Mouse (Mus musculus) bone marrow, adult 2 months (tissue): ENCODE results near the gene Srd5a2.

ENCODE experiments used
- CTCF ChIP-seq: fragments of 200-500 bp; IDR thresholded peaks from 2 replicates; pipeline ENCODE4 v1.5.1; 2011; ENCODE audit warnings: low read length, control low read depth; ENCODE audit not compliant: control insufficient read depth, insufficient read depth
- POLR2A ChIP-seq: fragments of 200-500 bp; IDR thresholded peaks from 2 replicates; pipeline ENCODE4 v1.6.1; 2011; ENCODE audit warnings: low read depth, mild to moderate bottlenecking, control low read depth, low read length, borderline replicate concordance; ENCODE audit not compliant: control insufficient read depth

DNA sequence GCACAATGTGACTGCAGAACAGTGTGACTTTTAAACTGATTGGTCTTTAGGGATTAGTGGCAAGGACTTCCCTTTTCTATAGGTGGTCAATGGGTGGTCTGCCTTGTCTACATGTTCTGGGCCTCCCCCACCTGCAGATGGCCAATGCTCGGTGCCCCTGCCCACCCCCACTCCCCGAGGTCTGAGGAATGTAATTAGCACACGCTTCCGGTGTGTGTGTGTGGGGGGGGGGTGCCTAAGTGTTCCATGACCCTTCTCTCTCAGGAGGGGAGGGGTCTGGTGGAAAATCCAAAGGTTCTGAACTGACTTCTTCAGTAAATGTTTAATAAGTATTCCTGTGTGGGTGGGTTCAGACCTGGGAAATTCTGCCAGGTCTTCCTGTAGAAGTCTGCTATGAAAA is 39.0 kb downstream of the Srd5a2 start:
- no peak for TF ChIP-seq CTCF
- no peak for TF ChIP-seq POLR2A
